Mouse (Mus musculus): ENCODE results near the gene Zfp92. TPM values are rescaled to one million over a fixed set of nuclear protein-coding genes. Genes with fewer than 3 reads are reported as not detected.

Zfp92 gene
- polyA plus RNA-seq, 1 experiment from 2014 or later: not detected

GRCm38 (mm10) chrX:73460792-73461191, 49.9 kb downstream of the Zfp92 start:
- Histone ChIP-seq H3K36me3 (ENCODE audit: control insufficient read depth, insufficient read depth, low read length) (no peaks in the 10 kb centered on the region), H3K27ac (replicated peaks in 1 of 2; ENCODE audit: control insufficient read depth in 1 of 2, insufficient read depth in 1 of 2, low read depth in 2 of 2, low read length in 2 of 2) (no peak overlapping the region), H3K9me3 (ENCODE audit: control insufficient read depth, low read length) (no peaks in the 10 kb centered on the region), H3K27me3 (ENCODE audit: control insufficient read depth, insufficient read depth, low read length) (no peaks in the 10 kb centered on the region), H3K4me1 (ENCODE audit: control insufficient read depth in 2 of 2, insufficient read depth in 2 of 2, low read length in 2 of 2) (peaks cover 0 to 3% of the 10 kb centered on the region in 2 experiments; a peak in 3 of 4 replicates), H3K4me3 (ENCODE audit: control insufficient read depth in 1 of 2, insufficient read depth in 1 of 2, low read depth in 1 of 2, low read length in 2 of 2) (no peak overlapping the region), H3K9ac (ENCODE audit: low read length) (no peak overlapping the region), H3K4me2 (ENCODE audit: low read length) (no peak overlapping the region)
- 73% methylated on average over 4 of the region's 4 CpGs for WGBS
- ATAC-seq (ENCODE audit: insufficient number of reproducible peaks, insufficient read depth, low FRiP score, low read depth): no peak

- ATAC-seq (ENCODE audit: insufficient number of reproducible peaks, insufficient read depth, low FRiP score, low read depth): peak; percentile 50; the same call in 1 of the 2 replicates
- H3K36me3 ChIP-seq (ENCODE audit: control insufficient read depth, insufficient read depth, low read length): no peaks in the 10 kb centered on the region
Observed at GRCm38 (mm10) chrX:73465483-73466186, 54.7 kb downstream of the Zfp92 start.

GRCm38 (mm10) chrX:73467446-73468241, 56.7 kb downstream of the Zfp92 start:
- H3K4me3 ChIP-seq (ENCODE audit: control insufficient read depth in 1 of 2, insufficient read depth in 1 of 2, low read depth in 1 of 2, low read length in 2 of 2): no peak overlapping the region
- WGBS: 57% methylated on average over 5 of the region's 5 CpGs
- no peak overlapping the region for H3K4me2 ChIP-seq (ENCODE audit: low read length)
- ATAC-seq (ENCODE audit: insufficient number of reproducible peaks, insufficient read depth, low FRiP score, low read depth): 0 out of 2 replicates have a peak, but pooled peaks have one; percentile 25
- no peaks in the 10 kb centered on the region for H3K9me3 ChIP-seq (ENCODE audit: control insufficient read depth, low read length)
- H3K27ac ChIP-seq (replicated peaks in 1 of 2; ENCODE audit: control insufficient read depth in 1 of 2, insufficient read depth in 1 of 2, low read depth in 2 of 2, low read length in 2 of 2): peak overlapping the region; percentile 61 to 64
- H3K36me3 ChIP-seq (ENCODE audit: control insufficient read depth, insufficient read depth, low read length): no peaks in the 10 kb centered on the region
- peaks cover 0 to 2% of the 10 kb centered on the region in 2 experiments; a peak in 1 of 4 replicates for H3K4me1 ChIP-seq (ENCODE audit: control insufficient read depth in 2 of 2, insufficient read depth in 2 of 2, low read length in 2 of 2)
- no peaks in the 10 kb centered on the region for H3K27me3 ChIP-seq (ENCODE audit: control insufficient read depth, insufficient read depth, low read length)
- H3K9ac ChIP-seq (ENCODE audit: low read length): no peak overlapping the region

More at GRCm38 (mm10) chrX:73465483-73466186, 54.7 kb downstream of the Zfp92 start:
- H3K27me3 ChIP-seq (ENCODE audit: control insufficient read depth, insufficient read depth, low read length): no peaks in the 10 kb centered on the region
- no peaks in the 10 kb centered on the region for H3K9me3 ChIP-seq (ENCODE audit: control insufficient read depth, low read length)
- no peak overlapping the region for H3K4me3 ChIP-seq (ENCODE audit: control insufficient read depth in 1 of 2, insufficient read depth in 1 of 2, low read depth in 1 of 2, low read length in 2 of 2)
- no peak overlapping the region for H3K4me2 ChIP-seq (ENCODE audit: low read length)
- peaks cover 0 to 2% of the 10 kb centered on the region in 2 experiments; a peak in 1 of 4 replicates for H3K4me1 ChIP-seq (ENCODE audit: control insufficient read depth in 2 of 2, insufficient read depth in 2 of 2, low read length in 2 of 2)
- H3K27ac ChIP-seq (replicated peaks in 1 of 2; ENCODE audit: control insufficient read depth in 1 of 2, insufficient read depth in 1 of 2, low read depth in 2 of 2, low read length in 2 of 2): peak overlapping the region; percentile 1 to 24; a peak in 3 of 4 replicates
- no peak overlapping the region for H3K9ac ChIP-seq (ENCODE audit: low read length)
- WGBS: 57% methylated on average over 9 of the region's 9 CpGs

GRCm38 (mm10) chrX:73468330-73468729, 57.4 kb downstream of the Zfp92 start:
- H3K9ac ChIP-seq (ENCODE audit: low read length): no peak overlapping the region
- no peaks in the 10 kb centered on the region for H3K36me3 ChIP-seq (ENCODE audit: control insufficient read depth, insufficient read depth, low read length)
- no peak for ATAC-seq (ENCODE audit: insufficient number of reproducible peaks, insufficient read depth, low FRiP score, low read depth)
- H3K9me3 ChIP-seq (ENCODE audit: control insufficient read depth, low read length): no peaks in the 10 kb centered on the region
- peak overlapping the region; percentile 61; a peak in 3 of 4 replicates for H3K27ac ChIP-seq (replicated peaks in 1 of 2; ENCODE audit: control insufficient read depth in 1 of 2, insufficient read depth in 1 of 2, low read depth in 2 of 2, low read length in 2 of 2)
- H3K4me3 ChIP-seq (ENCODE audit: control insufficient read depth in 1 of 2, insufficient read depth in 1 of 2, low read depth in 1 of 2, low read length in 2 of 2): no peak overlapping the region
- WGBS: 53% methylated on average over 3 of the region's 3 CpGs
- peaks cover 0 to 2% of the 10 kb centered on the region in 2 experiments; a peak in 1 of 4 replicates for H3K4me1 ChIP-seq (ENCODE audit: control insufficient read depth in 2 of 2, insufficient read depth in 2 of 2, low read length in 2 of 2)
- no peak overlapping the region for H3K4me2 ChIP-seq (ENCODE audit: low read length)
- no peaks in the 10 kb centered on the region for H3K27me3 ChIP-seq (ENCODE audit: control insufficient read depth, insufficient read depth, low read length)

GRCm38 (mm10) chrX:73468752-73469151, 57.9 kb downstream of the Zfp92 start:
- no peak for ATAC-seq (ENCODE audit: insufficient number of reproducible peaks, insufficient read depth, low FRiP score, low read depth)

GRCm38 (mm10) chrX:73471764-73472163, 60.9 kb downstream of the Zfp92 start:
- no peaks in the 10 kb centered on the region for H3K36me3 ChIP-seq (ENCODE audit: control insufficient read depth, insufficient read depth, low read length)
- WGBS: 77% methylated on average over 3 of the region's 3 CpGs
- no peak overlapping the region for H3K4me3 ChIP-seq (ENCODE audit: control insufficient read depth in 1 of 2, insufficient read depth in 1 of 2, low read depth in 1 of 2, low read length in 2 of 2)
- H3K4me1 ChIP-seq (ENCODE audit: control insufficient read depth in 2 of 2, insufficient read depth in 2 of 2, low read length in 2 of 2): peaks cover 8% of the 10 kb centered on the region in 2 experiments
- H3K9me3 ChIP-seq (ENCODE audit: control insufficient read depth, low read length): no peaks in the 10 kb centered on the region
- no peak overlapping the region for H3K9ac ChIP-seq (ENCODE audit: low read length)
- no peaks in the 10 kb centered on the region for H3K27me3 ChIP-seq (ENCODE audit: control insufficient read depth, insufficient read depth, low read length)
- no peak overlapping the region for H3K27ac ChIP-seq (replicated peaks in 1 of 2; ENCODE audit: control insufficient read depth in 1 of 2, insufficient read depth in 1 of 2, low read depth in 2 of 2, low read length in 2 of 2)
- no peak for ATAC-seq (ENCODE audit: insufficient number of reproducible peaks, insufficient read depth, low FRiP score, low read depth)
- H3K4me2 ChIP-seq (ENCODE audit: low read length): no peak overlapping the region

More at GRCm38 (mm10) chrX:73468752-73469151, 57.9 kb downstream of the Zfp92 start:
- Histone ChIP-seq H3K4me2 (ENCODE audit: low read length) (no peak overlapping the region), H3K36me3 (ENCODE audit: control insufficient read depth, insufficient read depth, low read length) (no peaks in the 10 kb centered on the region), H3K9ac (ENCODE audit: low read length) (no peak overlapping the region), H3K27ac (replicated peaks in 1 of 2; ENCODE audit: control insufficient read depth in 1 of 2, insufficient read depth in 1 of 2, low read depth in 2 of 2, low read length in 2 of 2) (peak overlapping the region in 1 of 2 experiments; percentile 61; a peak in 2 of 4 replicates), H3K4me3 (ENCODE audit: control insufficient read depth in 1 of 2, insufficient read depth in 1 of 2, low read depth in 1 of 2, low read length in 2 of 2) (no peak overlapping the region), H3K9me3 (ENCODE audit: control insufficient read depth, low read length) (no peaks in the 10 kb centered on the region), H3K4me1 (ENCODE audit: control insufficient read depth in 2 of 2, insufficient read depth in 2 of 2, low read length in 2 of 2) (peaks cover 0 to 2% of the 10 kb centered on the region in 2 experiments; a peak in 1 of 4 replicates), H3K27me3 (ENCODE audit: control insufficient read depth, insufficient read depth, low read length) (no peaks in the 10 kb centered on the region)
- 75% methylated on average over 1 of the region's 1 CpGs for WGBS

GRCm38 (mm10) chrX:73474340-73475165, 63.7 kb downstream of the Zfp92 start:
- Histone ChIP-seq H3K27me3 (ENCODE audit: control insufficient read depth, insufficient read depth, low read length) (no peaks in the 10 kb centered on the region), H3K27ac (replicated peaks in 1 of 2; ENCODE audit: control insufficient read depth in 1 of 2, insufficient read depth in 1 of 2, low read depth in 2 of 2, low read length in 2 of 2) (peak overlapping the region; percentile 64 to 78), H3K4me2 (ENCODE audit: low read length) (peak overlapping the region; percentile 16; the same call in 1 of the 2 replicates), H3K36me3 (ENCODE audit: control insufficient read depth, insufficient read depth, low read length) (no peaks in the 10 kb centered on the region), H3K9ac (ENCODE audit: low read length) (no peak overlapping the region), H3K9me3 (ENCODE audit: control insufficient read depth, low read length) (no peaks in the 10 kb centered on the region), H3K4me3 (ENCODE audit: control insufficient read depth in 1 of 2, insufficient read depth in 1 of 2, low read depth in 1 of 2, low read length in 2 of 2) (no peak overlapping the region), H3K4me1 (ENCODE audit: control insufficient read depth in 2 of 2, insufficient read depth in 2 of 2, low read length in 2 of 2) (peaks cover 7 to 8% of the 10 kb centered on the region in 2 experiments)
- no peak for ATAC-seq (ENCODE audit: insufficient number of reproducible peaks, insufficient read depth, low FRiP score, low read depth)
- 41% methylated on average over 12 of the region's 12 CpGs for WGBS
